Mouse (Mus musculus): ENCODE measurements around the gene Gm20390. TPM values are rescaled to one million over a fixed set of nuclear protein-coding genes. Genes with fewer than 3 reads are reported as not detected.
A peak's percentile ranks its signal among the peaks of the same experiment; 100 is the strongest.

Gene Gm20390
- polyA plus RNA-seq, 1 experiment from 2014 or later: 494 TPM

- no peaks in the 10 kb centered on the region for H3K36me3 ChIP-seq (ENCODE audit: control insufficient read depth, insufficient read depth, low read length)
- WGBS: 85% methylated on average over 5 of the region's 5 CpGs
- H3K4me2 ChIP-seq (ENCODE audit: low read length): no peak overlapping the region
- H3K9ac ChIP-seq (ENCODE audit: low read length): no peak overlapping the region
- ATAC-seq (replicated peaks; ENCODE audit: low FRiP score, low TSS enrichment, low read depth) (no peak), DNase-seq (ENCODE audit: low spot score) (no peak)
- no peak overlapping the region for H3K4me3 ChIP-seq (ENCODE audit: low read depth, low read length)
- H3K27me3 ChIP-seq (replicated peaks; ENCODE audit: control insufficient read depth, insufficient read depth, low read length): no peaks in the 10 kb centered on the region
- no peak overlapping the region for H3K27ac ChIP-seq (ENCODE audit: low read depth)
- no peaks in the 10 kb centered on the region for H3K9me3 ChIP-seq (ENCODE audit: control insufficient read depth, low read length)
- H3K4me1 ChIP-seq (replicated peaks; ENCODE audit: control insufficient read depth, insufficient read depth, low read length): peaks cover 7% of the 10 kb centered on the region; the same call in 1 of the 2 replicates
These were observed 4.9 kb upstream of the Gm20390 start for GRCm38 (mm10) chr11:93972951-93973350.

GRCm38 (mm10) chr11:93969799-93970198, 1.7 kb upstream of the Gm20390 start:
- no peak for DNase-seq (ENCODE audit: low spot score)
- WGBS: 81% methylated on average over 1 of the region's 1 CpGs

GRCm38 (mm10) chr11:93969171-93969570, 1.1 kb upstream of the Gm20390 start:
- Histone ChIP-seq H3K4me2 (ENCODE audit: low read length) (no peak overlapping the region), H3K9me3 (ENCODE audit: control insufficient read depth, low read length) (no peaks in the 10 kb centered on the region), H3K36me3 (ENCODE audit: control insufficient read depth, insufficient read depth, low read length) (peaks cover 16% of the 10 kb centered on the region), H3K9ac (ENCODE audit: low read length) (no peak overlapping the region), H3K27me3 (replicated peaks; ENCODE audit: control insufficient read depth, insufficient read depth, low read length) (no peaks in the 10 kb centered on the region), H3K4me3 (ENCODE audit: low read depth, low read length) (no peak overlapping the region), H3K4me1 (replicated peaks; ENCODE audit: control insufficient read depth, insufficient read depth, low read length) (peaks cover 10% of the 10 kb centered on the region; the same call in 1 of the 2 replicates), H3K27ac (ENCODE audit: low read depth) (no peak overlapping the region)
- no peak for ATAC-seq (replicated peaks; ENCODE audit: low FRiP score, low TSS enrichment, low read depth)
- WGBS: 88% methylated on average over 6 of the region's 6 CpGs
- no peak for DNase-seq (ENCODE audit: low spot score)

More at GRCm38 (mm10) chr11:93969799-93970198, 1.7 kb upstream of the Gm20390 start:
- Histone ChIP-seq H3K4me1 (replicated peaks; ENCODE audit: control insufficient read depth, insufficient read depth, low read length) (peaks cover 10% of the 10 kb centered on the region; the same call in 1 of the 2 replicates), H3K36me3 (ENCODE audit: control insufficient read depth, insufficient read depth, low read length) (peaks cover 10% of the 10 kb centered on the region), H3K9ac (ENCODE audit: low read length) (no peak overlapping the region), H3K27ac (ENCODE audit: low read depth) (no peak overlapping the region), H3K9me3 (ENCODE audit: control insufficient read depth, low read length) (no peaks in the 10 kb centered on the region), H3K4me2 (ENCODE audit: low read length) (no peak overlapping the region), H3K27me3 (replicated peaks; ENCODE audit: control insufficient read depth, insufficient read depth, low read length) (no peaks in the 10 kb centered on the region), H3K4me3 (ENCODE audit: low read depth, low read length) (no peak overlapping the region)
- no peak for ATAC-seq (replicated peaks; ENCODE audit: low FRiP score, low TSS enrichment, low read depth)

GRCm38 (mm10) chr11:93968848-93969128, 695 bp upstream of the Gm20390 start:
- peak overlapping the region; percentile 79 for H3K4me2 ChIP-seq (ENCODE audit: low read length)
- H3K4me1 ChIP-seq (replicated peaks; ENCODE audit: control insufficient read depth, insufficient read depth, low read length): peaks cover 10% of the 10 kb centered on the region; the same call in 1 of the 2 replicates
- peak overlapping the region; percentile 34 for H3K9ac ChIP-seq (ENCODE audit: low read length)
- H3K36me3 ChIP-seq (ENCODE audit: control insufficient read depth, insufficient read depth, low read length): peaks cover 20% of the 10 kb centered on the region
- H3K27me3 ChIP-seq (replicated peaks; ENCODE audit: control insufficient read depth, insufficient read depth, low read length): no peaks in the 10 kb centered on the region
- ATAC-seq (replicated peaks; ENCODE audit: low FRiP score, low TSS enrichment, low read depth) (no peak), DNase-seq (ENCODE audit: low spot score) (no peak)
- H3K27ac ChIP-seq (ENCODE audit: low read depth): no peak overlapping the region
- no peaks in the 10 kb centered on the region for H3K9me3 ChIP-seq (ENCODE audit: control insufficient read depth, low read length)
- WGBS: 49% methylated on average over 6 of the region's 6 CpGs
- H3K4me3 ChIP-seq (ENCODE audit: low read depth, low read length): peak overlapping the region; percentile 69; the same call in 1 of the 2 replicates

GRCm38 (mm10) chr11:93967381-93967780, 712 bp downstream of the Gm20390 start:
- H3K4me1 ChIP-seq (replicated peaks; ENCODE audit: control insufficient read depth, insufficient read depth, low read length): peaks cover 10% of the 10 kb centered on the region; the same call in 1 of the 2 replicates
- H3K4me3 ChIP-seq (ENCODE audit: low read depth, low read length): peak overlapping the region; percentile 69
- H3K9ac ChIP-seq (ENCODE audit: low read length): peak overlapping the region; percentile 64
- ATAC-seq (replicated peaks; ENCODE audit: low FRiP score, low TSS enrichment, low read depth) (no peak), DNase-seq (ENCODE audit: low spot score) (no peak)
- no peaks in the 10 kb centered on the region for H3K27me3 ChIP-seq (replicated peaks; ENCODE audit: control insufficient read depth, insufficient read depth, low read length)
- WGBS: 3% methylated on average over 11 of the region's 11 CpGs
- peaks cover 34% of the 10 kb centered on the region for H3K36me3 ChIP-seq (ENCODE audit: control insufficient read depth, insufficient read depth, low read length)
- peak overlapping the region; percentile 79 for H3K4me2 ChIP-seq (ENCODE audit: low read length)
- H3K9me3 ChIP-seq (ENCODE audit: control insufficient read depth, low read length): no peaks in the 10 kb centered on the region
- H3K27ac ChIP-seq (ENCODE audit: low read depth): peak overlapping the region; percentile 36; the same call in 1 of the 2 replicates

- no peak overlapping the region for H3K4me2 ChIP-seq (ENCODE audit: low read length)
- H3K4me1 ChIP-seq (replicated peaks; ENCODE audit: control insufficient read depth, insufficient read depth, low read length): peaks cover 10% of the 10 kb centered on the region; the same call in 1 of the 2 replicates
- H3K4me3 ChIP-seq (ENCODE audit: low read depth, low read length): no peak overlapping the region
- ATAC-seq (replicated peaks; ENCODE audit: low FRiP score, low TSS enrichment, low read depth): no peak
- H3K36me3 ChIP-seq (ENCODE audit: control insufficient read depth, insufficient read depth, low read length): peaks cover 51% of the 10 kb centered on the region
- no peak overlapping the region for H3K9ac ChIP-seq (ENCODE audit: low read length)
- no peaks in the 10 kb centered on the region for H3K27me3 ChIP-seq (replicated peaks; ENCODE audit: control insufficient read depth, insufficient read depth, low read length)
- no peak for DNase-seq (ENCODE audit: low spot score)
- H3K27ac ChIP-seq (ENCODE audit: low read depth): no peak overlapping the region
- WGBS: 90% methylated on average over 6 of the region's 6 CpGs
- no peaks in the 10 kb centered on the region for H3K9me3 ChIP-seq (ENCODE audit: control insufficient read depth, low read length)
These were observed 2.7 kb downstream of the Gm20390 start for GRCm38 (mm10) chr11:93965391-93965790.

GRCm38 (mm10) chr11:93963013-93963412, 5.1 kb downstream of the Gm20390 start:
- peaks cover 3% of the 10 kb centered on the region; the same call in 1 of the 2 replicates for H3K4me1 ChIP-seq (replicated peaks; ENCODE audit: control insufficient read depth, insufficient read depth, low read length)
- no peak overlapping the region for H3K9ac ChIP-seq (ENCODE audit: low read length)
- no peak overlapping the region for H3K4me2 ChIP-seq (ENCODE audit: low read length)
- 90% methylated on average over 4 of the region's 4 CpGs for WGBS
- peaks cover 75% of the 10 kb centered on the region for H3K36me3 ChIP-seq (ENCODE audit: control insufficient read depth, insufficient read depth, low read length)
- no peaks in the 10 kb centered on the region for H3K27me3 ChIP-seq (replicated peaks; ENCODE audit: control insufficient read depth, insufficient read depth, low read length)
- no peak overlapping the region for H3K4me3 ChIP-seq (ENCODE audit: low read depth, low read length)
- H3K9me3 ChIP-seq (ENCODE audit: control insufficient read depth, low read length): no peaks in the 10 kb centered on the region
- no peak overlapping the region for H3K27ac ChIP-seq (ENCODE audit: low read depth)
- ATAC-seq (replicated peaks; ENCODE audit: low FRiP score, low TSS enrichment, low read depth) (no peak), DNase-seq (ENCODE audit: low spot score) (no peak)

- DNase-seq (ENCODE audit: low spot score): no peak
These were observed 6.6 kb downstream of the Gm20390 start for GRCm38 (mm10) chr11:93961482-93961881.

GRCm38 (mm10) chr11:93957746-93958145, 10.3 kb downstream of the Gm20390 start:
- Histone ChIP-seq H3K9me3 (ENCODE audit: control insufficient read depth, low read length) (no peaks in the 10 kb centered on the region), H3K4me3 (ENCODE audit: low read depth, low read length) (no peak overlapping the region), H3K9ac (ENCODE audit: low read length) (no peak overlapping the region), H3K4me1 (replicated peaks; ENCODE audit: control insufficient read depth, insufficient read depth, low read length) (peaks cover 21% of the 10 kb centered on the region), H3K4me2 (ENCODE audit: low read length) (no peak overlapping the region), H3K27me3 (replicated peaks; ENCODE audit: control insufficient read depth, insufficient read depth, low read length) (no peaks in the 10 kb centered on the region), H3K27ac (ENCODE audit: low read depth) (no peak overlapping the region), H3K36me3 (ENCODE audit: control insufficient read depth, insufficient read depth, low read length) (peaks cover 63% of the 10 kb centered on the region)
- ATAC-seq (replicated peaks; ENCODE audit: low FRiP score, low TSS enrichment, low read depth): no peak
- no peak for DNase-seq (ENCODE audit: low spot score)
- WGBS: 72% methylated on average over 4 of the region's 4 CpGs

More at GRCm38 (mm10) chr11:93961482-93961881, 6.6 kb downstream of the Gm20390 start:
- H3K36me3 ChIP-seq (ENCODE audit: control insufficient read depth, insufficient read depth, low read length): peaks cover 79% of the 10 kb centered on the region
- no peak for ATAC-seq (replicated peaks; ENCODE audit: low FRiP score, low TSS enrichment, low read depth)
- peaks cover 4% of the 10 kb centered on the region for H3K4me1 ChIP-seq (replicated peaks; ENCODE audit: control insufficient read depth, insufficient read depth, low read length)
- WGBS: 91% methylated on average over 6 of the region's 6 CpGs
- H3K27ac ChIP-seq (ENCODE audit: low read depth): no peak overlapping the region
- no peaks in the 10 kb centered on the region for H3K9me3 ChIP-seq (ENCODE audit: control insufficient read depth, low read length)
- H3K4me2 ChIP-seq (ENCODE audit: low read length): no peak overlapping the region
- no peak overlapping the region for H3K9ac ChIP-seq (ENCODE audit: low read length)
- no peak overlapping the region for H3K4me3 ChIP-seq (ENCODE audit: low read depth, low read length)
- no peaks in the 10 kb centered on the region for H3K27me3 ChIP-seq (replicated peaks; ENCODE audit: control insufficient read depth, insufficient read depth, low read length)
